Mouse (Mus musculus) gonadal fat pad, adult 2 months (tissue): ENCODE results near the gene Vmn1r82. TPM values are rescaled to one million over a fixed set of nuclear protein-coding genes. Genes with fewer than 3 reads are reported as not detected.

ENCODE experiments used
- DNase-seq: peaks from one replicate; pipeline ENCODE4 v3.0.0-alpha.2; 2012; ENCODE audit warnings: low read depth
- polyA plus RNA-seq: library from polyadenylated mRNA; depleted of rRNA; stranded (reverse); fragments of >200 nt; gene quantifications from 2 replicates; pipeline ENCODE4 v1.2.3, GENCODE M21; 2012; rRNA removed

The Vmn1r82 gene
- polyA plus RNA-seq, result not detected in 2 replicates

- DNase-seq, result no peak
Measured at GRCm38 (mm10) chr7:12300130-12300529, at the start of gene Vmn1r82. Gene Vmn1r82, plus strand, starts transcription at chr7:12300430.

- no peak for DNase-seq
Measured at GRCm38 (mm10) chr7:12268169-12268568, 32.1 kb upstream of the Vmn1r82 start, which contains the start of gene Vmn1r81. Gene Vmn1r81, minus strand, starts transcription at chr7:12268269.

GRCm38 (mm10) chr7:12329381-12329780 is 29.2 kb downstream of the Vmn1r82 start, which contains the start of gene Vmn1r83:
Gene Vmn1r83, minus strand, starts transcription at chr7:12329481.
- DNase-seq, result no peak

Other genes starting within 250 kb of the Vmn1r82 start
- gene Vmn1r78, start 150.2 kb upstream of the Vmn1r82 start, polyA plus RNA-seq, result not detected in 2 replicates
- gene Vmn1r79, start 129.2 kb upstream of the Vmn1r82 start, polyA plus RNA-seq, result not detected in 2 replicates
- gene Vmn1r80, start 111.1 kb upstream of the Vmn1r82 start, polyA plus RNA-seq, result not detected in 2 replicates
- not detected in 2 replicates for gene Vmn1r81, start 32.2 kb upstream of the Vmn1r82 start, polyA plus RNA-seq
- not detected in 2 replicates for gene Vmn1r83, start 29.1 kb downstream of the Vmn1r82 start, polyA plus RNA-seq
- not detected in 2 replicates for gene Vmn1r84, start 68.8 kb downstream of the Vmn1r82 start, polyA plus RNA-seq
- gene Zfp551, start 122.3 kb downstream of the Vmn1r82 start, polyA plus RNA-seq, result 1.2 and 1.5 TPM in 2 replicates
- 3.5 and 3.8 TPM in 2 replicates for gene Zfp606, start 177.9 kb downstream of the Vmn1r82 start, polyA plus RNA-seq
- not detected in 2 replicates for gene 2900092C05Rik, start 212.1 kb downstream of the Vmn1r82 start, polyA plus RNA-seq